Mouse (Mus musculus): ENCODE results near the gene Lingo4. TPM values are rescaled to one million over a fixed set of nuclear protein-coding genes. Genes with fewer than 3 reads are reported as not detected.

Lingo4 gene
- polyA plus RNA-seq, 1 experiment: 0.44 TPM

GRCm38 (mm10) chr3:94382308-94382707, 16.0 kb upstream of the Lingo4 start:
- Histone ChIP-seq H3K27me3 (ENCODE audit: control insufficient read depth, insufficient read depth, low read length) (no peaks in the 10 kb centered on the region), H3K36me3 (ENCODE audit: control insufficient read depth, insufficient read depth, low read length) (no peaks in the 10 kb centered on the region), H3K27ac (ENCODE audit: insufficient read depth, low read length) (no peak overlapping the region), H3K4me1 (ENCODE audit: control insufficient read depth, insufficient read depth, insufficient read length) (no peaks in the 10 kb centered on the region), H3K4me3 (ENCODE audit: extremely low read depth, insufficient read depth, insufficient read length) (no peak overlapping the region)
- WGBS: 25% methylated on average over 5 of the region's 5 CpGs
- TF ChIP-seq CTCF (IDR thresholded peaks at IDR 0.05; ENCODE audit: extremely low read depth, insufficient read depth, insufficient read length, insufficient replicate concordance): no peak
- TF ChIP-seq POLR2A (IDR thresholded peaks at IDR 0.05; ENCODE audit: low read depth, low read length): no peak
- no peak for DNase-seq (ENCODE audit: low read depth in 1 of 2, low spot score in 2 of 2)

GRCm38 (mm10) chr3:94383476-94383875, 14.8 kb upstream of the Lingo4 start:
- Histone ChIP-seq H3K27me3 (ENCODE audit: control insufficient read depth, insufficient read depth, low read length) (no peaks in the 10 kb centered on the region), H3K4me3 (ENCODE audit: extremely low read depth, insufficient read depth, insufficient read length) (no peak overlapping the region), H3K36me3 (ENCODE audit: control insufficient read depth, insufficient read depth, low read length) (no peaks in the 10 kb centered on the region), H3K4me1 (ENCODE audit: control insufficient read depth, insufficient read depth, insufficient read length) (no peaks in the 10 kb centered on the region), H3K27ac (ENCODE audit: insufficient read depth, low read length) (no peak overlapping the region)
- DNase-seq (ENCODE audit: low read depth in 1 of 2, low spot score in 2 of 2): no peak
- no peak for TF ChIP-seq POLR2A (IDR thresholded peaks at IDR 0.05; ENCODE audit: low read depth, low read length)
- TF ChIP-seq CTCF (IDR thresholded peaks at IDR 0.05; ENCODE audit: extremely low read depth, insufficient read depth, insufficient read length, insufficient replicate concordance): no peak
- WGBS: 65% methylated on average over 3 of the region's 3 CpGs

GRCm38 (mm10) chr3:94386671-94387070, 11.6 kb upstream of the Lingo4 start:
- Histone ChIP-seq H3K4me1 (ENCODE audit: control insufficient read depth, insufficient read depth, insufficient read length) (no peaks in the 10 kb centered on the region), H3K27ac (ENCODE audit: insufficient read depth, low read length) (no peak overlapping the region), H3K4me3 (ENCODE audit: extremely low read depth, insufficient read depth, insufficient read length) (no peak overlapping the region), H3K27me3 (ENCODE audit: control insufficient read depth, insufficient read depth, low read length) (no peaks in the 10 kb centered on the region), H3K36me3 (ENCODE audit: control insufficient read depth, insufficient read depth, low read length) (no peaks in the 10 kb centered on the region)
- TF ChIP-seq POLR2A (IDR thresholded peaks at IDR 0.05; ENCODE audit: low read depth, low read length) (no peak), CTCF (IDR thresholded peaks at IDR 0.05; ENCODE audit: extremely low read depth, insufficient read depth, insufficient read length, insufficient replicate concordance) (no peak)
- WGBS: 40% methylated on average over 4 of the region's 4 CpGs
- DNase-seq (ENCODE audit: low read depth in 1 of 2, low spot score in 2 of 2): no peak

GRCm38 (mm10) chr3:94387391-94387790, 10.9 kb upstream of the Lingo4 start:
- TF ChIP-seq CTCF (IDR thresholded peaks at IDR 0.05; ENCODE audit: extremely low read depth, insufficient read depth, insufficient read length, insufficient replicate concordance): no peak
- no peak for TF ChIP-seq POLR2A (IDR thresholded peaks at IDR 0.05; ENCODE audit: low read depth, low read length)
- Histone ChIP-seq H3K27ac (ENCODE audit: insufficient read depth, low read length) (no peak overlapping the region), H3K4me3 (ENCODE audit: extremely low read depth, insufficient read depth, insufficient read length) (no peak overlapping the region), H3K27me3 (ENCODE audit: control insufficient read depth, insufficient read depth, low read length) (no peaks in the 10 kb centered on the region), H3K36me3 (ENCODE audit: control insufficient read depth, insufficient read depth, low read length) (no peaks in the 10 kb centered on the region), H3K4me1 (ENCODE audit: control insufficient read depth, insufficient read depth, insufficient read length) (no peaks in the 10 kb centered on the region)
- 85% methylated on average over 10 of the region's 10 CpGs for WGBS
- no peak for DNase-seq (ENCODE audit: low read depth in 1 of 2, low spot score in 2 of 2)

- TF ChIP-seq POLR2A (IDR thresholded peaks at IDR 0.05; ENCODE audit: low read depth, low read length) (no peak), CTCF (IDR thresholded peaks at IDR 0.05; ENCODE audit: extremely low read depth, insufficient read depth, insufficient read length, insufficient replicate concordance) (no peak)
- H3K4me1 ChIP-seq (ENCODE audit: control insufficient read depth, insufficient read depth, insufficient read length): no peaks in the 10 kb centered on the region
- H3K27me3 ChIP-seq (ENCODE audit: control insufficient read depth, insufficient read depth, low read length): no peaks in the 10 kb centered on the region
- 13% methylated on average over 5 of the region's 5 CpGs for WGBS
- no peak for DNase-seq (ENCODE audit: low read depth in 1 of 2, low spot score in 2 of 2)
- H3K27ac ChIP-seq (ENCODE audit: insufficient read depth, low read length): no peak overlapping the region
- H3K4me3 ChIP-seq (ENCODE audit: extremely low read depth, insufficient read depth, insufficient read length): no peak overlapping the region
- no peaks in the 10 kb centered on the region for H3K36me3 ChIP-seq (ENCODE audit: control insufficient read depth, insufficient read depth, low read length)
Measured at GRCm38 (mm10) chr3:94388047-94388446, 10.3 kb upstream of the Lingo4 start.

GRCm38 (mm10) chr3:94389420-94389819, 8.9 kb upstream of the Lingo4 start:
- Histone ChIP-seq H3K27me3 (ENCODE audit: control insufficient read depth, insufficient read depth, low read length) (no peaks in the 10 kb centered on the region), H3K36me3 (ENCODE audit: control insufficient read depth, insufficient read depth, low read length) (no peaks in the 10 kb centered on the region), H3K27ac (ENCODE audit: insufficient read depth, low read length) (no peak overlapping the region), H3K4me3 (ENCODE audit: extremely low read depth, insufficient read depth, insufficient read length) (no peak overlapping the region), H3K4me1 (ENCODE audit: control insufficient read depth, insufficient read depth, insufficient read length) (no peaks in the 10 kb centered on the region)
- DNase-seq (ENCODE audit: low read depth in 1 of 2, low spot score in 2 of 2): no peak
- WGBS: 91% methylated on average over 16 of the region's 16 CpGs
- TF ChIP-seq CTCF (IDR thresholded peaks at IDR 0.05; ENCODE audit: extremely low read depth, insufficient read depth, insufficient read length, insufficient replicate concordance) (no peak), POLR2A (IDR thresholded peaks at IDR 0.05; ENCODE audit: low read depth, low read length) (no peak)

GRCm38 (mm10) chr3:94391001-94391400, 7.3 kb upstream of the Lingo4 start:
- TF ChIP-seq POLR2A (IDR thresholded peaks at IDR 0.05; ENCODE audit: low read depth, low read length) (no peak), CTCF (IDR thresholded peaks at IDR 0.05; ENCODE audit: extremely low read depth, insufficient read depth, insufficient read length, insufficient replicate concordance) (no peak)
- 89% methylated on average over 5 of the region's 5 CpGs for WGBS
- no peak for DNase-seq (ENCODE audit: low read depth in 1 of 2, low spot score in 2 of 2)

More at GRCm38 (mm10) chr3:94391001-94391400, 7.3 kb upstream of the Lingo4 start:
- H3K27me3 ChIP-seq (ENCODE audit: control insufficient read depth, insufficient read depth, low read length): no peaks in the 10 kb centered on the region
- H3K4me1 ChIP-seq (ENCODE audit: control insufficient read depth, insufficient read depth, insufficient read length): no peaks in the 10 kb centered on the region
- no peak overlapping the region for H3K27ac ChIP-seq (ENCODE audit: insufficient read depth, low read length)
- no peaks in the 10 kb centered on the region for H3K36me3 ChIP-seq (ENCODE audit: control insufficient read depth, insufficient read depth, low read length)
- H3K4me3 ChIP-seq (ENCODE audit: extremely low read depth, insufficient read depth, insufficient read length): no peak overlapping the region
